Mouse (Mus musculus) olfactory bulb, adult 2 months (tissue): ENCODE results near the gene Nrp1.

Experiments used
- CTCF ChIP-seq: fragments of 200-500 bp; IDR thresholded peaks from 2 replicates; pipeline ENCODE4 v1.5.1; 2012; ENCODE audit warnings: low read depth, mild to moderate bottlenecking, low read length, moderate library complexity; ENCODE audit not compliant: insufficient read depth
- POLR2A ChIP-seq: fragments of 200-500 bp; IDR thresholded peaks from 2 replicates; pipeline ENCODE4 v1.6.1; 2012; ENCODE audit warnings: mild to moderate bottlenecking, low read depth, low read length, moderate library complexity; ENCODE audit not compliant: insufficient read depth

DNA sequence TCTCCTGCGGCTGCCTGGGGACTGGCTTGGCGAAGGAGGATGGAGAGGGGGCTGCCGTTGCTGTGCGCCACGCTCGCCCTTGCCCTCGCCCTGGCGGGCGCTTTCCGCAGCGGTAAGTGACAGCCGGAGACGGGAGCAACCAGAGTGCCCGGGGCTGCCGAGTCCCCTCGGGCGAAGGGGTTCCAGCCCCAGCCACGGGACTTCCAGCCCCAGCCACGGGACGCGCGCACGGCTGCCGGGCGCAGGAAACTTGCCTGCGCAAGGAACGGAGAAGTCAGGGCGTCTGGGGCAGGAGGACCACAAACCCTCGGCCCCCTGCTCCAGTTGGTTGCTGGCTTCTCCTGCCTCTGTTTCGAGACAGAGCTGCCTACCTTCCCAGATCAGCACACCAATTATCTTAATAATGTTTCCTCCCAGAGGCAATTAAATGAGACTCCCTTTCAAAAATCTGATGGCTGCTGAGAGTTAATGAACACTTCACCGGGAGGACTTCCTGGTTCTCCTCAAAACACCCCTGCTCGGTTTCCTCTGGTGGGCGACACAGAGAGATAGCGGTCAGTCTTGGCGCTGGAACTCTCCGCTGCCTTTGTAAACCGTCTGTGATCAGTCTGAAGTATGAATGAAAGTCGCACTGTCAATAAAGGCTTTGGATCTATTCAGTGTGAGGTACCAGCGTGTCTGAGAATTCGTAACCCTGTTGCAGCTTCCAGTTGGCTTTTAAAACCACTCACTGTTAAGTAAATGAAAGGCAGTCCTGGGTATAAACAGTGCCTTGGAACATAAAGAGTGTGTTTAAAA lies 1.3 kb downstream of the Nrp1 start:
- TF ChIP-seq CTCF, result no peak
- TF ChIP-seq POLR2A, result no peak
